Mouse (Mus musculus): ENCODE results near the gene Reln.

The Reln gene

GRCm38 (mm10) chr5:22208311-22209021 is 136.0 kb downstream of the Reln start:
- no peak for DNase-seq

GRCm38 (mm10) chr5:22197926-22198325 is 146.6 kb downstream of the Reln start:
- DNase-seq, result no peak

- DNase-seq, result no peak
Observed at GRCm38 (mm10) chr5:22196891-22197290, 147.6 kb downstream of the Reln start.

GRCm38 (mm10) chr5:22196476-22196875 is 148.0 kb downstream of the Reln start:
- no peak for DNase-seq

- no peak for DNase-seq
Observed at GRCm38 (mm10) chr5:22195352-22195941, 149.1 kb downstream of the Reln start.

GRCm38 (mm10) chr5:22191784-22192183 is 152.7 kb downstream of the Reln start:
- no peak for DNase-seq

- DNase-seq, result no peak
Observed at GRCm38 (mm10) chr5:22190333-22190732, 154.2 kb downstream of the Reln start.

- no peak for DNase-seq
Observed at GRCm38 (mm10) chr5:22187599-22187998, 156.9 kb downstream of the Reln start.

GRCm38 (mm10) chr5:22176480-22176879 is 168.0 kb downstream of the Reln start:
- no peak for DNase-seq

- peak in 1 of 2 experiments; percentile 58 for DNase-seq
Observed at GRCm38 (mm10) chr5:22171336-22171735, 173.2 kb downstream of the Reln start.

GRCm38 (mm10) chr5:22164060-22164934 is 180.2 kb downstream of the Reln start:
- DNase-seq, result no peak

- no peak for DNase-seq
Observed at GRCm38 (mm10) chr5:22160935-22161334, 183.6 kb downstream of the Reln start.

- no peak for DNase-seq
Observed at GRCm38 (mm10) chr5:22158754-22159153, 185.7 kb downstream of the Reln start.

- DNase-seq, result peak; percentile 82 to 86
Observed at GRCm38 (mm10) chr5:22153601-22154000, 190.9 kb downstream of the Reln start.

GRCm38 (mm10) chr5:22141821-22142220 is 202.7 kb downstream of the Reln start:
- DNase-seq, result no peak

GRCm38 (mm10) chr5:22139015-22139414 is 205.5 kb downstream of the Reln start:
- DNase-seq, result no peak

GRCm38 (mm10) chr5:22134402-22134801 is 210.1 kb downstream of the Reln start:
- peak; percentile 40 for DNase-seq

- DNase-seq, result peak; percentile 58
Observed at GRCm38 (mm10) chr5:22131730-22132522, 212.6 kb downstream of the Reln start.

GRCm38 (mm10) chr5:22127583-22127982 is 216.9 kb downstream of the Reln start:
- peak; percentile 77 to 79 for DNase-seq

- peak; percentile 58 for DNase-seq
Observed at GRCm38 (mm10) chr5:22119296-22119695, 225.2 kb downstream of the Reln start.

GRCm38 (mm10) chr5:22118456-22118855 is 226.0 kb downstream of the Reln start:
- peak; percentile 71 to 72 for DNase-seq

GRCm38 (mm10) chr5:22116922-22117321 is 227.6 kb downstream of the Reln start:
- DNase-seq, result peak in 1 of 2 experiments; percentile 10
